Mouse (Mus musculus): ENCODE measurements at regions not wholly inside any gene's neighbourhood (a gene's known extent, or its start where the extent isn't known, plus 50 kb on each side); places are given as distances from the start of the nearest gene placed in this dataset.
"Not testable (repeated sequence)": the region's sequence is repeated elsewhere in the genome, so short reads cannot be mapped to it uniquely, and the experiment has no call there.

DNA sequence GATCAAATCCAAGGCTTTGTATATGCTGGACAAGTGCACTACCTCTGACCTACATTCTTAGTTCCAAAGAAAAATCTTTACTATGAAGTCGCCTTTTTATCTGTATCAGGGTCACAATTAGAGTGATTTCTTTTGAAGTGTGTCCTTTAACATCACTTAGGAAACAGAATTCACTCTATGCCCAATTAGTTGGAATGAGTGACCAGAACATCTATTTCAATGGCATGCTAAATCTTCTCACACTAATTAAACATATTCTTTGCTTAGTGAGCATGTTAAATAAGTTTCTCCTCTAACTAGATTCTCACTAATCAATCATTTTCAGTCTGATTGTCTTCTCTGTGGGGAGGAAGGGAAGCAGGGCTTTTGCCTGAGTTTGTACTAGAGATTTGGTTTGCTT lies 84.9 kb downstream of the Arl6ip6 start:
- DNase-seq (ENCODE audit: low spot score in 2 of 2): no peak

DNA sequence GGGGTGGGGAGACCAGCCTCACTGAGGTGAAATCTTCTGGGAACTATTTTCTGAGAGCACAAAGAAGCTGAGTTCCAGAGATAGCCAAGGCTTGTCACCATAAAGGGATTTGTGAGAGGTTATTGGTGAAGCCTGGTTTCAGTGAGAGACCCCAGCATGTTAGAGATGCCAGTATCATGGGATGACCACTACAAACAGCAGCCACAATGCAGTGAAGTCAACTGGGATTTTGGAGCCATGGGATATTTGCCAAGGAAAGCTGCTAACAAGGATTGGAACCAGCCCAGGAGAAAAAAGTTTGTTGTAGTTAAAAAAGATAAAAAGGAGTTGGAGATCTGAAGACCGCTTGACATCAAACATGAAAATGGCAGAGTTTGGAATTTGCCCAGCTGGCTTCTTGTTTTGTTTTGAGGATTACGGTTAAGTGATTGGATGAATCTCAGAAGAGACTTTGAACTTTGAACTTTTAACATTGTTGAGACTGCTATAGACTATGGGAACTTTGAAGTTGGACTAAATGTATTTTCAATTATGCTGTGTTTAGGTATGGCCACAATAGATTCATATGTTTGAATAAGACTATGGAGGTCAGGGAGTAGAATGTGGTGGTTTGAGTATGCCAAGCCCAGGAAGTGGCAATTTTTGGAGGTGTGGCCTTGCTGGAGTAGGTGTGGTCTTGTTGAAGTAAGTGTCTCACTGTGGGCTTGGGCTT lies 110.3 kb downstream of the Arl6ip6 start:
- no peak for DNase-seq (ENCODE audit: low spot score in 2 of 2)

DNA sequence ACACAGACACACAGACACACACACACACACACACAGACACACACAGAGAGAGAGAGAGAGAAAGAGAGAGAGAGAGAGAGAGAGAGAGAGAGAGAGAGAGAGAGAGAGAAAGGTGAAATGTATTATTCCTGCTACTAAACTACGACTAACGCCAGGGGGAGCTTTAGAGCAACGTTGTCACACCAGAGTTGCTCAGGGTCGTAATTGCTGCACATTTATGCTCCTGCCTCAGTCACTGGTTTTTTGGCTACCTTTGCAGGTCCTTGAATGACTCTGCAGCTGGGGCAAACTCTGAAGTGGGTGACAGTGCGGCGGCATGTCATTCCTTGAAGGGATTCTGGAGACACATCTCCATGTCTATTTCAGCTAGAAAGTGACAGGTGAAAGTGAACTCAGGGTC lies 139.2 kb downstream of the Arl6ip6 start:
- peak in 1 of 2 experiments; percentile 10 for DNase-seq (ENCODE audit: low spot score in 2 of 2)

DNA sequence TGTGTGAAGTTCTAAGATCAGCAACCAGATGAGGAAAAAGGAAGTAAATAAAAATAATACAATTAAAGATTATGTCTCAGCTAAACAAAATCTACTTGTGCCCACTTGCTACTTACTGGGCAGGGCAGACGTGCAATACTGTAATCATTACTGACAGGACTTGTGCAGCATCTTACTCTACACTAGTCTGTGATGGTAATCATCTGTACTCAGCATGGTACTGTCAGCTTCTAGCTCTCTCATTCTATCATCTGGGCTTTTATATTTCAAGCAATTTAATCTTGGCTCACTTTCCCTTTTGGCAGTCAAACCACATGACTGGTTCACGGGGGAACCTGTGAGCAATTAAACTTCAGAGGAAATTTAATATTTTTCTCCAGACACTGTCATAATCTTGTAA lies 167.5 kb downstream of the Arl6ip6 start:
- no peak for DNase-seq (ENCODE audit: low spot score in 2 of 2)

DNA sequence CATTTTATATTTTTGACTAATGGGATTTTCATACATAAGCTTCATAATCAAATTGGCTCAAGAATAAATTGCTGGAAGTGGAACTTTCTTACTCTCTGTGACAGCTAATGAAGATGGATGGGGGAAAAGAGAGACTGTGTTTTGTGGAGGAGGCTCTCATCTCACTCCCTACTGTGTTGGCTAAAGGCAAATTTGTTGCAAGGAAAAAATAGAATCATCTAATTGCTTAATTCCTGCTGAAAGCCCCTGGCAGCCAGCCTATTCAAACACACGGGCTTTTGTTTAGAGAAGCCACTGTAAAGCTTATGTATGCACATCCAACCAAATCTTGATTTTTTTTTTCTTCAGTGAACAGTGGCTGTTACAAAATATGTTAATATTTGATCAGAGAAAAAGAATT lies 190.8 kb downstream of the Arl6ip6 start:
- no peak for DNase-seq (ENCODE audit: low spot score in 2 of 2)

DNA sequence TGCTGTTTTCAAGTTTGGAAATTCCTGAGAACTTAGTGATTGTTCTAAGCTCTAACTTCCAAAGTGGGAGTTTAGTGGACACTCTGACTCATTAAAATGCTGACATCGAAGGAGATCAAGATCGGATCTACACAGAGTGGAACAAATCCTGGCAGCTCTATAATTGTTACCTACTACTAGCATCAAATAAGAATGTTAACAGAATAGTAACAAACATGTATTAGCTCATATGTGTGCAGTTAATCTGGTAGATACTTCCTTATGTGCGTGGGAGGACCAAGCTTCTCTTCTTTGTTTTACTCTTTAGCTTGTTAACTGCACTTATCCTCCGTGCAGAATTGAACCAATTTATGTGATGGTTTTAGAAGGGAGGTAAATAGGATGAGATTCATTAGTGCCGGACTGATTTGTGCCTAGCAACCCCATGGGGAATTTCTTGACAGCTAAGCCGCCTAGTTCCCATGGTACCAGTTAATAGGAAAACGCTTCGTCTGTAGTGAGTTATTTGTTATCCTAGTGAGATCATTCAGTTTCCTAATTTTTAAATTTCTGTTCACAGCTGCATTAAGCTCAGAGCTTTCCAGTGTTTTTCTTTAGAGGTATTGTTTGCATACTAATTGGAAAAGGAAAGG lies 193.1 kb downstream of the Arl6ip6 start:
- no peak for DNase-seq (ENCODE audit: low spot score in 2 of 2)

DNA sequence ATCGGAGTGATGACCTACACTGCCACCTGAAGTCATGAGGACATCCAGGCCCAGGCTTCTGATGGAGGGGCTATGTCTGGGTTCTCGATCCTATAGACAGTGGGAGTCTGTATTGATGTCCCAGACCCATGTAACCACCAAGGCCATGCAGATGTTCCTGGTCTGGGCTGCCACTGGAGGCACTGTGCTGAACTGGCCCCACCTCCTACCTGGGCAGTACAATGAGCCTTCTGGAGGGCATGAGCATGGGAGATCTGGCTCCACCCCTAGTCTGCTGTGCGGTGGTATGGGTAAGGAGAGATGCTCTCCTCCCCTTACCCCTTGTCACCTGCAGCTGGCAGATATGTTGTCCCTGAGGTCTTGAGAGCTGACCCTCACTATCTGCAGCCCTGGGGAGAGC lies 197.1 kb downstream of the Arl6ip6 start:
- DNase-seq (ENCODE audit: low spot score in 2 of 2): no peak

DNA sequence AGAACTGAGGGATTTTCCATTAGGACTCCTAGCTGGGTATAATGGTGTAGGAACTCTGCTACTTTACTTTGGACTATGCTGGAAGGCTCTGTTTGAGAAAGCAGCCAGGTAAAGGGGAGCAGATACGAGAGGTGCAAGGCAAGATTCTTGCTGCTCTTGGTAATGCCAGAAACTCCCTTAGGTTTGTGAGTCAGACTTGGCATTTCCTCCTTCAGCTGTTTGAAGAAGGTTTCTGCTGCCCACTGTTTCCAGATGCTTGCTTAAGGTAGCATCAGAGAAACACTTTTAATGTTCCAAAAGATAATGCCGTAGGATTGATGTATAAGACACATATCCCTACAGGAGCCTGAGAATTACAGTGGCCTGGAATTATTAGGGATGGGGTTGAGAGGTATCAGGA lies 222.9 kb downstream of the Arl6ip6 start:
- DNase-seq (ENCODE audit: low spot score in 2 of 2): no peak

DNA sequence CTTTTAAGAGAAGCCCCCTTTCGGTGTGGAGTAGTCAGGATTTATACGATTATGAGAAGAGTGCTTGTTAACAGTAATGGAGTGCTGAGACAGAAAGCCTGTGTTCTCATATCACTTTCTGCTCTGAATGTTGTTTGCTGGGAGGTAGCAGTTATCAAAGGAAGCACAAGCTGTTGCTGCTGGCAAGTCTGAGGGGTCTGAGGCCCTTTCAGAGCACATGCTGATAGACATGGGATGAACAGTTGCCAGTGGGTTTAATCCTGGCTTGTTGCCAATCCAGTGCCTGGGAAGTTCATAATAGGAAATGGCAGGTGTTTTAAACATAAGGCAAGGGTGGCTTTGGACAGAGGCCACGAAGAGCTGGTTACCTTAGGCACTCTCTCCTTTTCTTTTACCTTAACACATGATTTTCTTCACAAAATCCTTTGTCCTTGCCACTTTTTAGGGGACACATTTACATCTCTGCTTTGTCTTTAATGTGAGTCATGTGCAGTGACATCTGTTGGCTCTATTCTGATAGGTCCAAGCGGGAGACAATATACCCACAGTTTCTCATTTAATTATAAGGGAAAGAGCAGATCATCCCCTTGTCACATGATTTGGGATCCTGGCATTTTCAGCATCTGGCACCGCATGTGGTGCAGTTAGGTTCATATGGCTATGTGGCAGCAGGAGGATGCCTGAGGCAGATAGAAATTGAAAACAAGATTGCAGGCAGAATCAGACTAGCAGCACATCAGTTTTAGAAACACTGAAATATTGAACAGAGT lies 245.7 kb downstream of the Arl6ip6 start:
- no peak for DNase-seq (ENCODE audit: low spot score in 2 of 2)

DNA sequence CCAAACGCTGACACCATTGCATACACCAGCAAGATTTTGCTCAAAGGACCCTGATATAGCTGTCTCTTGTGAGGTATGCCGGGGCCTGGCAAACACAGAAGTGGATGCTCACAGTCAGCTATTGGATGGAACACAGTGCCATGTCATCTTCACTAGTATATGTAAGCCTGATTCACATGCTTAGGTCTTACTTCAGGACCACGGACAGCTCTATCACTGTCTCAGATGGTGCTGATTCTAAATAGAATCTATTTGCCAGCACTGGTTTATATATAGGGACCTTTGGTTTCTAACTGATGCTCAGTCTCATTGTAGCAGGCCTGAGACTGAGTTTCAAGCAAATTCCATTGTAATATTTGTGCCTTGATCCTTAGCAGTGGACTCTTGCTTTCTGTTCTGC lies 248.8 kb downstream of the Arl6ip6 start:
- DNase-seq (ENCODE audit: low spot score in 2 of 2): not testable (repeated sequence)

DNA sequence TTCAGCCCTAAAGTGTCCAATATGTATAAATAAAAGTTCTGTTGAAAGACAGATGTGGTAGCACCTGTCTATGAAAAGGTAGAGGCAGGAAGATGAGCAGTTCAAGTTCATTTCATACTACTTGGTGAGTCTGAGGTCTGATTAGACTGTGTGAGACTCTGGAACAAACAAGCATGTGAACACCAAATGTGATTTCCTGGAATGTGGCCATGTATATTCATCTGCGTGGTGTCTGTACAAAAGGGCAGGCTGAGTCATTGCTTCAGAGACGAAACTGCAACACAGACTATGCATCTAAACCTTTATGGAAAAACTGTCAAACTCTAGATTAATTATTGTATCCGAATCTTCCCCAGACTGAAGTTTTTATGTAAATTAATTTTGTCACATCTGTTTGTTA lies 268.7 kb downstream of the Arl6ip6 start:
- no peak for DNase-seq (ENCODE audit: low spot score in 2 of 2)

DNA sequence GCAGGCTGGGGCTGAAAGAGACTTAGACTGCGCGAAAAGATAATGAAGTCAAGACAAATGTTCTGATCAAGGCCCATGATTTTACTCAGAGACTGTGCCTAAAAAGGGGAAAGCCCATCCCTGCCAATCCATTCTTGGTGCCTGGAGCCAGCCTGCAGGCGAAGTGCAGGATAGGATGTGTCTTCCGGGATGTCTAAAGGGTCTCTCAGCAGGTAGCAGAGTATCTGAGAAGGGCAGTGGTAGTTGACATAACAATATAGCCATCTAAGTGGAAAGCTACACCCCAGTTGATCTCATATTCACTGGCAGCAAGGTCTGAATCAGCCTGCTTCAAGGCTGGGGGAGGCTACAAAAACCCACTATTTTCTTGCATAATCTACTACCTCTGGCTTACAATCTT lies 282.9 kb downstream of the Arl6ip6 start:
- DNase-seq (ENCODE audit: low spot score in 2 of 2): no peak

DNA sequence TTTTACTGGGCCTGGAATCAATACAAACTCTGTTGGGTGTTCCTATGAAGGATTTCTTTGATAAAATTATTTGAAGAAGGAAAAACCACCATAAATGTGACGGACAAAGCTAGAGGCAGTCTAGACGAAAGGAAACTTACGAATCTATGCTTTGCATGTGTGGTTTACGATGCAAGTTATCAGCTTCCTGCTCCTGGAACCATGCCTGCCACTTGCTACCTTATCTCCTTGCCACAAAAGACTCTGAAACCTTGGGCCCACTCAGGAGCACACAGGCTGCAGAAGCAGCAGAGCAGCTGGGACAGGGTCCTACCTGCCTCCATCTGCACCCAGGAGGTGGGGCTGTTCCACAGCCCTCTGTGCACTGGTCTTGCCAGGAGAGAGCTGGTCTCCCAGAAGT lies 287.5 kb downstream of the Arl6ip6 start:
- not testable (repeated sequence) for DNase-seq (ENCODE audit: low spot score in 2 of 2)

DNA sequence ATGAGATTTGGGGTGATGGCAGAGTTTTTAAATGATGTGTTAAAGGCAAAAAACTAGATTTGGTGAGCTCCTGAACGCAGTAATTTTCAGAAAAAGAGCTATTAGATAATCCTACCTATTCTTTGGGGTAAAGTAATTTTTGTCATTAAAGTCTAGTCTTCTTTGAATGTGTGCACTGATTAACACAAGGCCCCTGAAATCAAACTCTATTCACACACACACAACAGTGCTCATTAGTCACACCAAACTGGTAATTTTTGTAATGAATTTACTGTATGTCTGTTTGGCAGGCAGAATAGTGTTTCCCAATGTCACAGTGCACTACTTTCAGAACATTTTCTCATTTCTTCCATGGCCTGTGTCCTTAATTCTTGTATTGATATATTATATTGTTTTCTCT lies 296.8 kb downstream of the Arl6ip6 start:
- DNase-seq (ENCODE audit: low spot score in 2 of 2): no peak

DNA sequence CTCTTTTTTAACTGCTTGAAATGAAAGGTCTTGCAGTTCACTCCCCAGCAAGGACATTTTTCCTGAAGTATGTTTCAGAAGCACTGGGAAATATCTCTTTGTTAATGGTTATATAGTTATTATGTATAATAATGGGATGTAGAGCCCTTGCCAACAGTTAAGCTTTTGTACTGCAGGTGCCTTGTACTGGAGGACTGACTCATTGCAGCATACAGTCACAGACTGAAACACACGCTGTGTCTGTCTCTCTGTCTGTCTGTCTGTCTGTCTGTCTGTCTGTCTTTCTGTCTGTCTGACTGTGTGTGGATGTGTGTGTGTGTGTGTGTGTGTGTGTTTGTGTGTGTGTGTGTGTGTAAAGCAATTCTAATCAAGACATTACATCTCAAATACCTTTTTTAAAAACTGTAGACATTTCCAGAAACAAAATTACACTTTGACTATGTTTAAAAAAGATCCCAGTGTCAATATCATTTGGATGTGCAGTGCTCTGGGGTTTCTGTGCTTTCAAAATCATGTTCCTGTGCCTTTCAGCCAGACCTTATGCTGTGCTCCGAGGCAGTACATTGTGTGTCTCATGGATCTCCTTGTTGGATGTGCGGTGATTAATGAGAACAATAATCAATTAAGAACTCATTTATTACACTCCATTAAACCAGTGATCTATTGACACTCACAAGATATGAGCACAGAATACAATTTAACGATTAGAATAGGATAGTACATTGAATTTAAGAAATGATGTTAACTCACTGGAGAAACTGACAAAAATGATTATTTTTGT lies 299.5 kb downstream of the Arl6ip6 start:
- no peak for DNase-seq (ENCODE audit: low spot score in 2 of 2)

DNA sequence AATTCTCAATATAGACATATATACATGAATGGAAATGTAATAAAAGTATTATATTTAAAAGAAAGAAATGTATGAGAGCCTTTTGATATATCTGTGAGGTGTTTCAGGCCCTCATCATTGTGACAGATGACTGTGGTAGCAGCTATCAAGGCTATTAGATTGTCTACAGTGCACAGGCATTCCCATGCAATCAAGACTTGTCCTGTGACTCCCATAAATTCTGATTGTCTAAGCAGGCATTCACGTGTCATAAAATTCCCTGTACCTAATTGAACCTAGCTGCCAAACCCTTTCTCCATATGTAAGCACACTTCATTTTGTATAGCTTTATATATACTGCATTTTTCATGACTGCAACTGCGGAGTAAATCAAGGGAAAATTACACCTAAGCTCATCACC lies 301.3 kb downstream of the Arl6ip6 start:
- DNase-seq (ENCODE audit: low spot score in 2 of 2): no peak

DNA sequence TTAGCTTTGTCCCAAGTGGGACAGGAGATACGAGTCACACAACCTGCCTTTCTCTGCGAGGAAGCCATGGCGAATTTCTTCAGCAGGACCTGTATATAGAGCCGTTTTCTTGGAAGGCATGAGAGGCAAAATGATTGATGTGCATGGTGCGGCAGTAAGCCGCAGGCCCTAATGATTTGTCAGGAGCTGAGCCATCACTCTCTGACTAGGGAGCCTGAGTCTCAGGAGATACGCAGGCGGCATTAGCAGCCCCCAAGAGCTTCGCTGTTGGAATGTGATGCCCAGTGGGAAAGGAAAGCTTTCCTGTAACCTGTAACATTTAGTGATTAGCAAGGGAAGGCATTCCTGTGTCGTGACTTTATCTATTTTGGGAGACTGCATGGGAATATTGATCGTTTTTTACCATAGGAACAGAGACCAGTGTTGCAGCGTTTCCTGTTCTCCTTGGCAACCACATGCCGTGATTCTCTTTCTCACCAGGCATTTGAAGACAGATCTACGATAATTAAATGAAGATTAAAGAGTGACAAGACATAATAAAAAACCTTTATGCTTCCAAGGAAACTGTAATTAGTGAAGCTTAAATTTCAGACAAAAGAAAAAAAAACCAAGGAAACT lies 310.2 kb downstream of the Arl6ip6 start:
- no peak for DNase-seq (ENCODE audit: low spot score in 2 of 2)

DNA sequence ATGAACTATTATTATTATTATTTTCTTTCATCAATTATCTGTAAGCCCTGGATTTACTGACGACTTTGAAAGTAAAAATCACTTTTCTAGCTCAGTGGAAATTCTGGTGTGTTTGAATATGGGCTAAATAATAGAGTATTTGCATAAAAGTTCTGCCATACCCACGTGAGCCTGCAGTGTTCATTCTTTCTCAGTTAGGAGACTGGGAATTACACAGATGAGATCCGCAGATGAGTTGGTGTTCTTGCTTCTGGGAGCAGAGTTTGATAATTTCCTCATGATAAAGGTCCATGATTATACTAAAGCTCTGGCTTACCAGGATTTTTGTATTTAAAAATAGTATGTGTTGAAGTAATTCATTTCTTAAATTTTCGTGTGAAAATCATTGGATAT lies 310.7 kb downstream of the Arl6ip6 start:
- DNase-seq (ENCODE audit: low spot score in 2 of 2): no peak

DNA sequence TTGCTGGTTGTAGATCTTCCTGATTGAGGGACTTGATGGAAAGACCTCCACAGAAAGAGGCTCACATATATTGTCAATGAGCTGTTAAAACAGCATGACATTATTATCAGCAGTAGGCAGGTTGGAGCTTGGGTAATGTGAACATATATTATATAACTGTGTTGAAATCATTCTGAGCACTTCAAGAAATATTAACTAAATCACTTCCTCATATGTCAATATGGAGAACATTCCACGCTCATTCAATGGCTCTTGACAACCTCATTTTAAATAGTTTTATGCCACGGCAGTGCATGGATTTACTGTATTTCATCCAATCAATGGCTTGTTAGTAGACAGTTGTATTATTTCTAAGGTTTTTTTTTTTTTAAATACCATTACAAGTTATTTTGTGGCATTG lies 350.6 kb downstream of the Arl6ip6 start:
- no peak for DNase-seq (ENCODE audit: low spot score in 2 of 2)

DNA sequence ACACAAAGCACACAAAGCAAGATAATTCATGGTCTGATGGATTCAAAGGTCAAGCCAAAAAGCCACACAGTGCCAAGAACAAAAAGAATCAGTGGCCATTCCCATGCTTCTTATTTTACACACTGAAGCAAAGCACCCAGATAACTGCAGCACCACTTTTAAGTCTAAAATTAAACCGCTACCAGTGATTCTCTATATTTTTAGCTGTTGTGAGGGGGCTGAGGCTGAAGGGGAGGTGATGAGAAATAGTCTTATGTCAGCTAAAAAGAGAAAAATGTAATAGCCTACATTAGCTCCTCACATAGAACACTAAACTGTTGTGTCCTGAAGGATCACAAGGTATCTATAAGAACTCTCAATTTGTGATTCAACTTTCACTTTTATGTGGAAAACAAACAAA lies 382.5 kb downstream of the Arl6ip6 start:
- no peak for DNase-seq (ENCODE audit: low spot score in 2 of 2)

DNA sequence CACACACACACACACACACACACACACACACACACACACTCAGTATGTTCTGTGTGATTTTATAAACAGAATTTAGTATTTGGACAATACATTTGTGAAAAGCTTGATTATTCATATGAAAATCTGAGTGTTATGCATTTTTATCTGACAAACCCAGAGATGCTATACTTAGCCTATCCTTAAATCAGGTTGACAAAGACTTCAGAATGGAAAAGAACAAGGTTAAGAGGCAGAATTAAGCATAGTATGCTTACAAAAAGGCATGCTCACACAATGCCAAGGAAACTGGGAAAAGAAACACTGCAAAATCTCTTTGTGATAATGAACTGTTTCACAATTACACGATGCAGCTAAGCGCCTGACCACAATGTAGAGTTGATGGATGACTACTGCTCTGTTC lies 414.3 kb downstream of the Arl6ip6 start:
- no peak for DNase-seq (ENCODE audit: low spot score in 2 of 2)

DNA sequence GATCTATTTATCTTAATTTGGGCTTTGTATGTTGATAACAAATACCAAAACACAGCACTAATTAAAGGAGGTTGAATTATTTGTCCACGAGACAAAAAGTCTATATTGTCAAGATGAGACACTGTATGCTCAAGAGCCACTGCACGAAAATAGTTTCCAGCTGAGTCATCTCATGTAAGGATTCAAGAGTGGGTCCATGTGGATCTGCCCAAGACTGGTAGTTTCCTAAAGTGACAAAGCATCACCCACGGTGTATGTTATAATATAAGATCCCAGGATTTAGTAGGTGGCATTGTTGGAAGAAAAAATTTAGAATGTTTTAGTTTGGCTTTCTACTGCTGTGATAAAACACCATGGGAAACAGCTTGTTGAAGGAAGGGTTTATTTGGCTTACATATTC lies 428.2 kb downstream of the Arl6ip6 start:
- DNase-seq (ENCODE audit: low spot score in 2 of 2): no peak
